Mouse (Mus musculus) thymus, postnatal 36 days (tissue): Measurements from ENCODE around the gene Tmco4.

ENCODE experiments used
- DNase-seq, 2 experiments: peaks; one replicate each; pipeline ENCODE4 v3.0.0; 2022; ENCODE audit warnings: mixed read lengths in 2 of 2

Tmco4 gene

DNA sequence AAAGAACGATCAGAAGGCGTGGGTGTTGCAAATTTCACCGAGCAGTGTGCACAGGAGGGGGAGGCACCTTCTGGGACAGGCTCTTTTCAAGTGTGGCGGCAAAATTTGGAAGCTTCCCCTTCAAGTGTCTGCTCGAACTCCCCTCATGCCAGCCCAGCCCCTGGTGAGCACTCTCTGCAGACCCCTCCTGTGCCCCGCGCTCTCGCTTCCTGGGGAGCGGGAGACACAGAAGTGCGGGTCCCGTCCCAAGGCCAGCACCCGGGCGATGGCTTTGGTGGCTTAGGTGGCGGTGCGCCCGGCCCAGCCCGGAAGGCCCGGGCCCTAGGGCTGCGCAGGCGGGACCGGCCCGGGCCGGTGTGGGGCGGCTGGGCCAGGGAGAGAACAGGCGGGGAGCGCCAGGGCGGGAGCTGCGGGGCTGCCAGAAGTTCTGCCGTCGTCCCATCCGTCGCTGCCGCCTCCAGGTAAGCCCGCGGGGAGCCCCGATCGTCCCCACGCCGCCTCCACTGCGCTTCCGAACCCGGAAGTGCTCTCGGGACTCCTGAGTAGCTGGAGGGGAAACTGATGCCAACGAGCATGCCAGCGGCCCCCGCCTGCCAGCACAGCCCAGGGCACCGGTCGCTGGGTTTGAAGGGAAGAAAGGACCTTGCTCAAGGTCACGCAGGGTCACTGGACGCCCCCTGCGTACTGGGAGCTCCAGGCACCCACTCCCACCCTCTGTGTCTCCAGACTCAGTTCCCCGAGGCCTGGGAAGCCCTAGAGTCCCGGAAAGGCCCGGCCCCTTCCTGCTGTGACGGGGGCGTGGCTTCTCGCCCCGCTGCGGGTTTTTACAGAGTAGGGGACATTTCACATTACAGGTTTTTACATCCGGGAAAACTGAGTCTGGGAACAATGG lies at the start of gene Tmco4:
Gene Tmco4 (plus strand): TSS at position 62 of the 892 bp plus-strand sequence.
- DNase-seq: peak; percentile 82 to 85

DNA sequence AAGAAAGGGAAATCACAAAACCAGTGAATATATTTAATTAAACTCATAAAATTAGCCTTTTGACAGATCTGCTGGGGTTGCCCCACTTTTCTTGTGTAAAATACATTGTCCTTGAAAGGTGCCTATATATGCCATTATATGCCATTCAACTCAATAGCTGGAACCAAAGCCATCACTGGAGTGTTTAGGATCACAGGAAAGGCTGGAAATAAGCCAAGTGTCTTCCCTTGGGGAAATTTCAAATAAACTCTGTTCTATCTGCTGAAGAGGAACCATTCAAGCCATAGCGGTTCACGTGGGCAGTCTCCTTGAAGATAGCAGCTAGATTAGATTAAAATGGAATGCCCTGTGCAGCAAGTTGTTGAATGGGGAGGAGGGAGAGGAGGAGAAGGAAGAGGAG lies 47.1 kb upstream of the Tmco4 start:
- DNase-seq: no peak

DNA sequence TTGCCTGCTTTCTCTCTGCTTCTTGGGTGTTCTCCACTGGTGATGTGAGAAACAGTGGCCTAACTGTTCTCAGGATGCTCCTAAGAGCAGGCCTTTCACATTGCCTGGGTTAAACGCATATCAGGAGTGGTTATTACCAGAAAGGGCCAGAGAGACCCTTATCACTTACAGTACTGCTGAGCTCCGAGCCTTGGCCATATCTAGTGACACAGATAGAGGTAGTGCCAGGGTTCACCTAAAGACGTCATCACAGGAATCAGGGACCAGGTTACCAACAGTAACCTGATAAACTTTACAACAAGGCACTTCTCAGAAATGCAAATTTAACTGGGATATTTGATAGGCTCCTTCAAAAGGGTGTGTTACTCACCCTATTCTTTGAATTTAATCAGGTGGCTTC lies 38.8 kb upstream of the Tmco4 start:
- no peak for DNase-seq

DNA sequence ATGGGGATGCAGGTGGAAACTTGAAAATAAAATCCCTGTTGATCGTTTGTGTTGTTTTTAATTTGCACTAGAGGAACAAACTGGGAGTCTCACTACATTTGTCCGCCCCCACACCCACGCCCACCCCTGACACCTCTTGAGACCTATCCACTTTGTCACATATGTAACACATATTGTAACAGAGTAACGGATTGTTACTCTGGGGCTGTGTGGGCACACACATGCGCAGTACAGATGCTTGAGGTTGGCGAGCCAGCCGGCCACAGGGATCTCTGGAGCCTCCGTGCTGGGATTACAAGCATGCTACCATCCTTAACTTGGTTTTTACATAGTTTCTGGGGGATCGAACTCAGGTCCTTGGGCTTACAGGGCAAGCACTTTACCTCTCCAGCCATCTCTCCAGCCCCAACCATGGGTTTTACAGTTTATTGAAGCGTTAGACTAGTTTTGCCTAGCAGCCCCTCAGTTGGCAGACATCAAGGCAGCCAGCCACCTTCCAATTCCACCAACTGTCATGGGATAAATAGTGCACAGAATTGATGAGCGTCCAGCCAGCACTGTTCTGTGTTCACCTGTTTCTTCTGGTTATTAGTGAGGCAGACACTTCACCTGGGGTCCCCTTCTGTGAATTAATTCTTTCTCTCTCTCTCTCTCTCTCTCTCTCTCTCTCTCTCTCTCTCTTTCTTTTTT lies 38.1 kb upstream of the Tmco4 start:
- no peak for DNase-seq

DNA sequence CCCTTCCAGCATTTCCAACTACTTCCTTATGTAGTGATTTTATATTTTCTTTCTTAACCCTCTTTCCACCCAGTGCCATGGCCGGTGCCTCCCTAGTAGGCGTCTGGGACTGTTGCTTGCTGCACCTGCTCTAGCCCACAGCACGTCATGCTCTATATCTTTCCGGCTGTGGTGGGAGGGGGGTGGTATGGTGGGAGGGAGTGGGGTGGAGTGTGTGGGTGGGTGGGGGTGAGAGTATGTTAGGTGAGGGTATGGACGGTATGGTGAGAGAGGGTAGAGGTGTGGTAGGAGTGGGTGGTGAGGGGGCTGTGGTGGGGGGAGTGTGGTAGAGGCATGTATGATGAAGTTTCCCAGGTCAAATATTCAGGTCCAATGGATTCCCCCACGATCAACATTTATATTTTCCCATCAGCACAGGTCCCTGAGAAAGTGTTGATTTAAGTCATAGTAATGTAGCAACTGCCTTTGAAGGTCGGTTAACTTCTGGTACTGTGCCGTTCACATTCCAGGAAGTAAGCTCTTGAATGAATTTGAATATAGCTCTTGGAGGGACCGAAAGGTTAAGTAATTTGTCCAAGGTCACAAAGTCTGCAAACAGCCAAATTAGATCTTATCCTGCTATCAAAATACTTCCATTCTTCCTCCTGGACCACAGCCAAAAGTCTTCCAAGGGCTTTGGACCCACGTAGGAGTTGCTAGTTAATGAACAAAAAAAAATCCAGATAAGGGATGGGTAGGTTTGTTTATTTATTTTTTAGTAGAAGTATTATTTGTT lies 34.0 kb upstream of the Tmco4 start:
- DNase-seq: peak; percentile 7 to 48

DNA sequence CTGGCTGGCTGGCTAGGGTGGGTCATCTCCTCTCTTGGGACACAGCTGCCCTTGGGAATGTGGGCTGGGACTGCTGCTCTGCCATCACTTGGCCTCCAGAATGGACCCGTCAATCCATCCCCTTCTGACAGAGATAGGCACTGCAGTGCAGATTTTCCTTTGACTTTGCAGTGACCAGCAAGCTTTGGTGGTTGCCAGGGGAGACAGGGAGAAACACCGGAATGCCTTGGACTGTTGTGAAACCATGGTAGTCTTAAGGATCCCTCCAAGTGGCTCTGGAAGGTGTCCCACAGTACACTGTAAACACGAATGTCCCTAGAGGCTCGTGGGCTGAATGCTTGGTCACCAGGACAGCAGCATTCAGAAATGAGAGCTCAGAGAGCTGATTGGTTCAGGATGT lies 33.2 kb upstream of the Tmco4 start:
- no peak for DNase-seq

DNA sequence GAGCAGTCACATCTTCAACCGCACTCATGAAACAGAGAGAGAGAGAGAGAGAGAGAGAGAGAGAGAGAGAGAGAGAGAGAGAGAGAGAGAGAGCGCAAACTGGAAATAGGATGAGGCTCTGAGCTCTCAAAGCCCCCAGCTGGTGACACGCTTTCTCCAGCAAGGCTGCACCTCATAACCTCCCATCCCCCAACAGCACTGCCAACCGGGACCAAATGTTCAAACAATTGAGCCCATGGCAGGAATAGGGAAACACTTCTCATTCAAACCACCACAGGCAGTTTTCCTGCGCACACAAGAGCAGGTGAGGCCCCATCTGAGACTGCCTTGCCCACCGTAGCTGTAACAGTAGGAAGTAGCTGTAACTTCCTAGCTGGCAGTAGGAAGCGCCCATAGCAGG lies 31.3 kb upstream of the Tmco4 start:
- peak; percentile 26 to 48 for DNase-seq

DNA sequence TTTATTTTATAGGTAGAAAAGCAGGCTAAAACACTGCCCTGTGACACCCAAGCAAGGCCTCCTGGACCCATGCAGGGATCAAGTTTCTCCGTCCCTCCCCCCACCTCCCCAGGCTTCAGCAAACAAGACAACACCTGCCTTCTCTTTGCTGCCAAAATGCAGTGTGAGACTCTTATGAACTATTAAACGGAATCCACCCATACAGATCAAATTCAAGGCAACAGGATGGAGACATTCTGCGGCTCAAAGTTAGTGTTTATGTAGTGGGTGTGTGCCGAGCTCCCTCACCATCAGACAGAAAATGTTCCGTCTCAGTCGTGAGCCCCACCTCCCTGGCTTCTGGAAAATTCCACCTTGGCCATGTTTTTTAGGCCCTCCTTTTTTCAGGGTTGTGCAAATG lies 30.7 kb upstream of the Tmco4 start:
- DNase-seq: no peak

DNA sequence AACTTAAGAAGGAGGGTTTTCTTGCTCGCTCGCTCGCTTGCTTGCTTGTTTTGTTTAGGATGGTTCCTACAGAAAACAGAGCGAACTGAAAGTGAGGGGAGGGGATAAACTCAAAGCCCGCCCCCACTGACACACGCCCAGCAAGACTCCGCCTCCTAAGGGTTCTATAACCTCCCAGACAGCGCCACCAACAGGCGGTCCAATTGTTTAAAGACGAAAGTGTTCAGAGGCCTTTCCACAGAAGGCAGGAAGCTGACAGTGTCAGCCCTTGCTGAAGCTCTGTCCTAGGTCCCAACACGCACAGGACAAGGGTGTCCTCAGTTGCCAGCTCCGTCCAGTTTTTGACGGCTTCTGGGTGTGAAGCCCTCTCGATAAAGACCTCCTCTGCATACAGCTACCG lies 29.0 kb upstream of the Tmco4 start:
- peak; percentile 88 to 89 for DNase-seq

DNA sequence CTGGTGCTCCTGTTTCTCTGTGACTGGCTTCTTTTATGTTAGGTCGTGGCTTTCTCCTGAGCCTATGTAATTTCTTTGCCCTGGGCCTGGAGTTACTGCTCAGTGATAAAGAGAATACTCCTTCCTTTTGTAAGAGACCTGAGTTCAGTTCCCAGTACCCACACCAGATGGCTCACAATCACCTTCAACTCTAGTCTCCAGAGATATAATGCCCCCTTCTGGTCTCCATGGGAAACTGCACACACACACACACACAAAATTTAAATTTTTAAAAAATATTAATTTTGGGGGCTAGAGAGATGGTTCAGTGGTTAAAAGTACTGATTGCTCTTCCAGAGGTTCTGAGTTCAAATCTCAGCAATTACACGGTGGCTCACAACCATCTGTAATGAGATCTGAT lies 24.4 kb upstream of the Tmco4 start:
- DNase-seq: no peak

DNA sequence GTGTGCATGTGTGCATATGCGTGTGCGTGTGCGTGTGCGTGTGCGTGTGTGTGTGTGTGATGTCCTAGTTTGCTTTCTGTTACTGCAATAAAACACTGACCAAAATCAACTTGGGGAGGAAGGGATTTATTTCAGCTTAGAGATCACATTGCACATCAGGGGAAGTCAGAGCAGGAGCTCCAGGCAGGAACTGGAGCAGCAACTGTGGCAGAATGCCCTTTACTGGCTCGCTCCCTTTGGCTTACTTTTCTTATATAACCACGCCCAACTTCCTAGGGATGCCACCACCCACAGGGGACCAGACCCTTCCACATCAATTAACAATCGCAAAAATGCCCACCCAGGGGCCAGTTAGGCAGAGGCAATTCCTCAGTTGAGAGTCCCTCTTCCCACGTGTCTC lies 14.1 kb upstream of the Tmco4 start:
- DNase-seq: no peak

DNA sequence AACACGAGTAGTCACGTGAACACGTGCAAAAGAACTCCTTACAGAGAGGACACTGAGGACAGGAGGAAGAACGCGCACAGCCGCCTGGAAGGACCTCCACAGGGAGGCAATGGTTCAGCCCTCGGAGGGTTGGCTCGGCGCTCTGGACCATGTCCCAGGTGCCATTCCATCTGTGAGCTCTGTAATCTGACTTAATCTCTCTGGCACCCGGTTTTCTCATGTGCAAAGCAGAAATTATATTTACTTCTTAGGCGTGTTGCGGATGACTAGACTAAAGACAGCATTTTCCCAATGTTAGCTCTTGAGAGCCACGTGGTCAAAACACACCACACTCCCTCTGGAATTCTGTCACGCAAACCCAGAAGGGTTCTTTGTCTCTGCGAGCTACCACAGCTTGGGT lies 13.6 kb upstream of the Tmco4 start:
- DNase-seq: no peak

DNA sequence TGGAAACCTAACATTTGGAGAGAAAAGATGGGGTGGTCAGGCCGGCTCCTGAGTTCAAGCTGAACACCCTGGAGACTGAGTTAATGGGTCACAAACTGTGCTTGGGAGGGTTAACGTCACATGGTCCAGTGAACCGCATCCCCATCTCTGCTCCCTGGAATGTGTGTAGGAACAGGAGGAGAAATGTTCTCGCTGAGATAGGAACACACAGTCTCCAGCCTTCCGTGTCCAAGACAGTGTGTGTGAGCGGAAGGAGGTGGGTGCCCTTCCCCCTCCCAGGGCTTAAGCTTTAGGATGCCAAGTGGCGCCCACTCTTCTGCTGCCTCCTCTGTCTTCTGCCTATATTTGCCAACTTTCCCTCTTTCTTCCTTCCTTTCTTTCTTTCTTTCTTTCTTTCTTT lies 12.8 kb upstream of the Tmco4 start:
- no peak for DNase-seq

DNA sequence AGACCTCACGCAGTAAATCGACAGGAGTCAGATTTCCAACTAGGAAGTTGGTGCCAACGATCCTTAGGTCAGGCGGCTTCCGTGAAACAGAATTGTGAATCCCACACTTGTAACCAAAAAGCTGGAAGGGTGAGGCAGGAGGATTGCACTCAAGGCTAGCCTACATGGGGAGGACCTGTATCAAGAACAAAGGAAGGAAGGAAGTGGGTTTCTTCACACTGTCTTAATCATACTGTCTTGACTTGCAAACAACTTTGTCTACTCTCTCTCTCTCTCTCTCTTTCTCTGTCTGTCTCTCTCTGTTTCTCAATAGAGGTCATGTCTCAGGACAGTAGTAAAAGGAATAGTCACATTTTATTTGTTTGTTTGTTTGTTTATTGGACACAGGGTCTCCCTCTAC lies 10.0 kb upstream of the Tmco4 start:
- no peak for DNase-seq

DNA sequence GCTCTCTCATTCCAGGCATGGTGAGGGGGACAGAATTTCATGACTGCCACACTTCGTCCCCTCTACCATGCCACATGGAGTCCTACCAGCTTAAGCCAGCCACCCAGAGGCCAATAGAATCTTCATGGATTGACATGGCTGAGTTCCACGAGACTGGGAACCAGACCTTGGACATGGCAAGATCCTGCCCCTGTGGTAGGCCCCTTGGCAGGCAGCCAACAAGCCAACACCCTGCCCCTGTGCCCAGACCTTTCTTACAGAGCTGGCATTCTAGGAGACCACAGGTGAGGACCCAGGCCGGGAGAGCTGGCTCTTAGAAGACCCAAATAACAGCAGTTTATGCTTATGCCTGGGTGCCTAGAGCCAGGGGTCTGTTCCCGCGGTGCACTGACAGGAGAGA lies 6.8 kb upstream of the Tmco4 start:
- DNase-seq: no peak

DNA sequence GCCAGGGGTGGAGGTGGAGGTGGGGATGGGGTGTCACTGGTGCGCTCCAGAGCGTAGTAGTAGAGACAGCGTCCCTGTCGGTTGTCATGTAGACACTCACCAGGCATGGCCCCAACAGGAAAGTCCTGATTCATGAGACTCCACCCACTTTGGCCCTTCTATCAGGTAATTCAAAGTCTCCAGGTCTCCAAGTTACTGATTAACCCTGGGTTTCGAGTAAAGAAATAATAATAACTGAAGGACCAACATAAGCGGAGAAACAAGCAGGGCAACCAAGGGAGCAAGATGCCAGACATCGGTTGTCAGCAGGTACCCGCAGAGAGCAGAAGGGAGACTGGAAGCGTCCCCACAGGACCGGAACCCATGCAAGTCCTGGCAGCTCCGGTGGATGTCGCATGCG lies 5.8 kb upstream of the Tmco4 start, which contains the start of gene Rnf186:
Gene Rnf186 (plus strand): TSS at position 247 of the 400 bp plus-strand sequence.
- DNase-seq: no peak

DNA sequence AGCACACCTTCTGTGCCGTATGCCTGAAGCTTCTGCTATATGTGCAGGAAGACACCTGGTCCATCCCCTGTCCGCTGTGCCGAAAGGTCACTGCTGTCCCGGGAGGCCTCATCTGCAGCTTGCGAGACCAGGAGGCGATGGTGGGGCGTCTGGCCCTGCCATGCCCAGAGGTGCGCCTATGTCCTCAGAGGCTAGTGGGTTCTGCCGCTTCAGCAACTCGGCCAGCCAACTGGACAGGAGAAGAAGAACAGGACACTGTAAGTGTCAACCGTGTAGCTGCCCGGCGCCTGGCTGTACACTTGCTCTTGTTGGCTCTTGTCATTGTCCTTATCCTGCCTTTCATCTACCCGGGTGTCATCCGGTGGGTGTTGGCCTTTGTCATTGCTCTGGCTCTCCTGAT lies 5.2 kb upstream of the Tmco4 start:
- DNase-seq: no peak

DNA sequence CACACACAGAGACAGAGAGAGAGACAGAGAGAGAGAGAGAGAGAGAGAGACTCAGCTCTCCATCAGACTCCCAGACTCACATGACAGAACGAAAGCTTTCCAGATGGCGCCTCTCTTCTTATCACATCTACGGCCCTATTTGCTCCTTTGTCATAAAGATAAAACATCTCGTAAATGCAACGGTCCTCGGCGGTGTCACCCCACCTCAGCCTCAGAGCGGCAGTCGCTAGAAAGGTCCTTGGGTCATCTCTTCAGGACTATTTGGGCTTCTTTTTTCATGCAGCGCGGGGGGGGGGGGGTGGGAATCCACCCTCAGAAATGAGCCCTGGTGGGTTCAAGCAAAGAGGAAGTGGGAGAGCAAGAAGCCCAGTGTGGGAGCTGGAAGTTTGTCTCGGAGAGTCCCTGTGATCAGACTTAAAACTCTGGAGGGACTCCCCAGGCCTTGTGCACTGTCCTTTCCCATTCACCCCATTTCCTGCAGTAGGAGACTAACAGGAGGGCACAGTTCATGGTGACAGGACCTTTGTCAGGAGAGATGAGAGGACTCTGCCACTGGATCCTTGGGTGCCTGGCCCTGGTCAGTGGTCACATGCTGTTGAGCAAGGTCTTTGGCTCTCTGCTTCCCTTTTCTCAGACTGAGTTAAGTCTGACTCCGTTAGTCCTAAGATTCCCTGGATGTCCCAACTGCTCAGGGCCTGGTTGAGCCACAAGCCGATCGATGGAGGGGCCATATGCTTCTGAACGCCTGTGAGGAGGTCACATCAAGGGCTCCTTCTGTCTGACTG lies 3.7 kb upstream of the Tmco4 start:
- no peak for DNase-seq

DNA sequence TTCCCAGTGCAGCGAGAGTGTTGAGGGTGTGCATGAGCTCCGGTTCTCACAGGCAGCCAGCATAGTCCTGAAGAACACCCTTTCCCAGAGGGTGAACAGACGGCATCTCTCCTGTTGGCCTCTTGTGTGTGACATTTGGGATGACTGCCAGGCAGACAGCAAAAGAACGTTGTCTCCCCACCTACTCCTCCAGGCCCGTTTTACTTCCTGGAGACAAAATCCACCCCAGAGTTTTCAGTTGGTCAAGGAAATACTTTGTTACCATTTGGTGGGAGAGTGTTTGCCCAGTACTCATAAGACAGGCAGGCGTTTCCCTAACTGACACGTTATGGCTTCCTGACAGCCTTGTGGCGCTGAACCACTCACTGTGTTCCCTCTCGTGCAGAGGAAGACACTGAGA lies 3.0 kb upstream of the Tmco4 start:
- DNase-seq: no peak

DNA sequence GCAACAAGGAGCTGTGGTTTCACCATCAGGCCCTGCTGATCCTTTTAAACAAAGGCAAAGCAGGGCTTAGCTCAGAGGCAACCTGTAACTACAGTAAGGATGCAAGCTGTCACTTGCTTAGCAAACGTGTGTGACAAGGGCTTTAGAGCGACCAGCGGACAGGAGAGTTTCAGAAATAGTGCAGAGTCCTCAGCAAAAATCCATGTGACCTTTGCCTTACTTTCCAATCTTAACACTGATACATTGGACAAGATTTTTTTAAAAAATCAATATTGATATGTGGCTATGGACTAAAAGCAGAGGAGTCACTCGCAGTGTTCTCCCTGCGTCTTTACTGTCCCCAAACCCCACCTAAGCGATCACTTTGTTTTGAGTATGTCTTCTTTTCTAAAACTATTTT lies 1.3 kb upstream of the Tmco4 start:
- no peak for DNase-seq

DNA sequence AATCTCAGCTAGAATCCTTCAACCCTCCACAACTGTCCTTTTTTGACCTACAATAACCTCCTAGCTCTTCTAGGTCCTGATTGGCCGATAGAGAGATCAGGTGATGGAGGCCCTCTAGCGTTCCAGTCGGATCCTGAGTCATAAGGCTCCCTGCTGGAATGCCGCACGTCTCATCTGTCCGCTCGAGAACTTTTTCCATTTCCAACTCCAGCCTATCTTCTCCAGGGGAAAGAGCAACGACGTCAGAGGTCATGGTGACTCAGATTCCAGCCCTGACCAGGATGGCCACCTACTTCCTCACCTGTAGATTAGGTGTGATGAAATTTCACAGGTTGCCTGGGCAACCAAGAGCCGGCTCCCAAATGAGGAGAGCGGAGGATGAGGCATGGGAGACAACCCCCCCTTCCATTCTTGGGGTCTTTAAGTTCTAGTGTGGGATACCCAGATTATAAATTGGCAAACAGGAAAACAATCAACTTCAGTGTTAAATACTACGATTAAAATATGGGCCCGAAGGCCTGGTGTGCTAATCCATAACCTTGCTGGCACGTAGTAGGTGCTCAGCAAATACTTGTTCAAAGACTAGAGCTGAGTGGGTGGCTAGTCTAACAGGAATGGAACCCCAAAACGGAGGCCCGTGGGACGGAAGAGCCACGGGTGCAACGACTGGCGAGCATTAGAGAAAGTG lies 405 bp upstream of the Tmco4 start:
- peak; percentile 34 to 37 for DNase-seq

DNA sequence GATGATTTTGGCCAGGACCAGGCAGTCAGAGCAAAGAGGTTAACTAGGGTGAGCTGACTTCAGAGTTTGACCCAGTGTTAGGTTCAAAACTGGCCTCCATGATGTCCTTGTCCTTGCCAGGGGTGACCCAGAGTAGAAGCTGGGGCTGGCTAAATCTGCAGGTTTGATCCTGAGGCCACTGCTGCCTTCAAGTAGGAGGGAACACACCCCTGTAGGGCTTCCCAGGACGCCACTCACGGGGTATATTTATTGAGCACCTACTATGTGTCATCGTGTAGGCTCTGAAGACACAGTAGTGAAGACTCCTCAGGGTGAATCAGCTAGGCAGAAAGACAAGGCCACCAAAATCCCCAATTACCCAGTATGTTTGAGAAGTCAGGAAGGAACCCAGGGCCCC lies 1.0 kb downstream of the Tmco4 start:
- DNase-seq: peak in 1 of 2 experiments; percentile 25
